Mouse (Mus musculus): ENCODE results near the gene 6030458C11Rik.
A peak's percentile ranks its signal among the peaks of the same experiment; 100 is the strongest.

6030458C11Rik gene

DNA sequence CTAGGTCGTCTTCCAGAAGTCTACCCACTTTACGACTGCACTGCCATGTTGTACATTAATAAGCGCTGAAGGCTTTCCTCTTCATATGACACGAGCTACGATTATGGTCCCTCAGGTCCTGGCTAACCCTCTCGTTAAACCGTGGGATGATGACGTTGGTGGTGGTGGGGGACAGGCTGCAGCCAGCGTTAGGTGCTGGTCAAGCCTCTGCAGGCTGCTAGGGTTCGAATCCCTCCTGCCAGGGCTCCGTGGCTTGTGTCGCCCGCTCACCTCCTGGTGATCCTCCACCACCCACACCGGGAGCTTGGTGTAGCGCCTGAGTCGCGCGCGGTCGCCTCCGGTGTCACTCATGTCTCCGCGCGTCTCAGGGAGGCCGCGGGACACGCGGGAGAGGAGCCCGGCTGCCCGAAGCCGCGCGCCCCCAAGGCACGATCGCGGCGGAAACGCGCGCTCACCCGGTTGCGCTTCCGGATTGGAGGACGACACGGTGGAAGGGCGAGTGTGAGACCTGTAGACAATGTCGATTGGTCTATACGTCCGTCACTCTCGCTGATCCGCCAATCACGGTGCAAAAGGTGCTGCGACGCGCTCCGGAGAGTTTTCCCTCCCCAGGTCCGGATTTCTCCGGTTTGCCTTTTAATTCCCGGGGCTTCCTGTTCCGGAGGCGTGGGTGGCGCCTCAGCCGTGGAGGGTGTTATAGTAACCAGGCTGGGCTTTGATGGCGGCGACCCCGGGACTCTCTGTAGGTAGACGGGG, at the start of gene 6030458C11Rik, which contains the start of gene Drosha:
Gene 6030458C11Rik, minus strand, starts transcription at position 453 of the 756 bp plus-strand sequence.
Gene Drosha, plus strand, starts transcription at position 619 of the 756 bp plus-strand sequence.
- DNase-seq (ENCODE audit: low read depth, low spot score): peak; percentile 98

DNA sequence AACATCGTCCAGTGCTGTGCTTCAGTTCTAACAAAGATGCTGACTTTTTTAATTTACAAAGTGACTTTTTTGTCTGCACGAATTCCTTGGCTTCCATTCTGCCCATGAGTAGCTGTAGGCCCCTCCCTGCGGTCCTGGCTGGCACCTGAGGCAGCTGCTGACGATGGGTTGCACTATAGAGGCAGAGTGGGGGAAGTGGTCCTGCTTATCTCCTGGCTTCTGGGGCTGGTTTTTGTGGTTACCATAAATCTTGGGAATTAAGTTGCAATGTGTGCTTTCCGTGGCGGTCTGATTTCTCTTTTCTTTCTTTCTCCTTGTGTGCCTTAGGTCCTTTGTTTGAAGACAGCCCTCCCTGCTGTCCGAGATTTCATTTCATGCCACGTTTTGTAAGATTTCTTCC, 42.8 kb upstream of the 6030458C11Rik start:
- DNase-seq (ENCODE audit: low read depth, low spot score): no peak

GRCm38 (mm10) chr15:12865595-12866314, 41.3 kb upstream of the 6030458C11Rik start:
- no peak for DNase-seq (ENCODE audit: low read depth, low spot score)

DNA sequence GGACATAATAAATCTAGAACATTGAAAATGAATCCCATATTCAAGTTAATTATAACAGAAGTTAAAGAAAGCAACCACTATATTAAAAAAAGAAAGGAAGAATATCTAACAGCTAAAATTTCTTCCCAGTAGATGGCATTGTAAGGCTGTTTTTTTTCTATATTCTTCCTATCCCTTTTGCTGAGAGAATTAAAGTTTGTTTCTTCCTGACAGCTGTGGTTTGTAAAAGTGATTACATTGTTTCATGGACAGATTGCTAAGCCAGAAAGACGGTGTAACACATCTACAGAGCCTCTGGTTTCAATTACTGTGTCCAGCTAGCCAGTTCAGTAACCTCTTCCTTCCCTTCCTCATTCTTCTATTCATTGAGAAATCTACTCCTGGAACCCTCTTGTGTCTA, 39.2 kb upstream of the 6030458C11Rik start:
- DNase-seq (ENCODE audit: low read depth, low spot score): no peak

GRCm38 (mm10) chr15:12862061-12862460, 37.6 kb upstream of the 6030458C11Rik start:
- DNase-seq (ENCODE audit: low read depth, low spot score): no peak

- DNase-seq (ENCODE audit: low read depth, low spot score): no peak
Observed at GRCm38 (mm10) chr15:12858645-12859044, 34.2 kb upstream of the 6030458C11Rik start.

GRCm38 (mm10) chr15:12857840-12858516, 33.5 kb upstream of the 6030458C11Rik start:
- DNase-seq (ENCODE audit: low read depth, low spot score): no peak

- no peak for DNase-seq (ENCODE audit: low read depth, low spot score)
Observed at GRCm38 (mm10) chr15:12856780-12857179, 32.3 kb upstream of the 6030458C11Rik start.

DNA sequence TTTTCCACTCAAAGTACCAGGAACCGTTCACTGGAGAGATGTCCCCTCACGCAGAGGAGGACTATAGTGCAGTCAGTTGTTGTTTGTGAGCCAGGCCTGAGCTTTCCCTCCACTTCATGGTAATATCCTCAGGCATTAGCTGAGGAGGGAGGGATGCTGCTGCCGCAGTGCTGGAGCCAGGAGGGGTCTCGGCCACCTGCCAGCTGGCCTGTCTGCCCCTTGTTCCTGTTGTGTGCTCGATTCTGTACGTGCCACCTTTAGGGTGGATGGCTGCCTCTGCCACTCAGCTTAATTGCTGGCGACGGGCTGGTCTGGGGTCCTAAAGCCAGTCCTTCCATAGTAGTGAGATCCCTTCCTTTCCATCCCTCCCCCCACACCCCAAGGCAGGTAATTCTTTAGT, 29.0 kb upstream of the 6030458C11Rik start:
- DNase-seq (ENCODE audit: low read depth, low spot score): no peak

GRCm38 (mm10) chr15:12849373-12849772, 24.9 kb upstream of the 6030458C11Rik start:
- no peak for DNase-seq (ENCODE audit: low read depth, low spot score)

DNA sequence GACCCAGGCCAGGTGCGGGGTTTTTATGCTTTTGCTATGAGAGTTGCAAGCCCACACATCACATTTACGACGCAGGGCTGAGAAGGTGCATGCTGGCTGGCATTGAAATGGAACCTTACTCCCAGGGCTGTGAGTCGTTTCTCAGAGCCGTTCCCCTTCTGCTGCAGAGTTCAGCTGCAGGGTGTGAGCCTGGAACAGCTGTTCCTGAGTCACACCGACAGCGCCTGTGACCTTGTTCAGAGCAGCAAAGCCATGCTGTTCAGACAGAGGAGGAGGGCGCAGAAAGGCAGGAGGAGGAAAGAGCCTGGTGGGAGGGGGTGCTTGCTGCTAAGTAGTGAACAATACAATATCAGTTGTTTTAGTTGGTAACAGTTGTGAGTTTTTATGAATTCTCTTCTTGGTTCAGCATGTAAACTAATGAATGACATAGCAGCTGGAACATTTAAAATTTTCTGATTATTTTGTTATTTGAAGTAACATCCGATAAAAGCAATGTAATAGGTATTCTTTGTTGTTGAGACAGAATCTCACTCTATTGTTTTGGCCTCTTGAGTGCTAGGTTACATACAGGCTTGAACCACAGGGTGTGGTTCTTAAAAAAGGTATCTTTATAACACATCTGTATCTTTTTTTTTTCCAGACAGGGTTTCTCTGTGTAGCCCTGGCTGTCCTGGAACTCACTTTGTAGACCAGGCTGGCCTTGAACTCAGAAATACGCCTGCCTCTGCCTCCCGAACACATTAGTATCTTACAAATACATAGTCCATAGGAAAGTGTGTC, 23.9 kb upstream of the 6030458C11Rik start:
- no peak for DNase-seq (ENCODE audit: low read depth, low spot score)

DNA sequence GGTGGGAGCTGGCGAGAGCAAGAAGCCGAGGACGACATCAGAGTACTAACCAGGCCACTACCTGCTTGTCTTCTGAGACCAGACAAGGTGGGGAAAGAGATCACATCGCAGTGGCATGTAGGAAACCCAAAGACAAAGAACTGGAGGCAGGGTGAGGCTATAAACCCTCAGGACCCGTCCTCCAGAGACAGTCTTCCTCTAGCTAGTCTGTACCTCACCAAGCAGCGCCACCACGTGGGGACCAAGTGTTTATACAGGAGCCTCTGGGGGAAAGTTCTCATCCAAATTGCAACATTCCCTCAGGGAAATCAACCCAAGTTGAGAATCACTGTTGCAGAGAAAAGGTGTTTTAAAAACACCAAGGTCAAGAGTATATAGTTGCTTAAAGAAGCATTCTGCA, 18.4 kb upstream of the 6030458C11Rik start:
- no peak for DNase-seq (ENCODE audit: low read depth, low spot score)

DNA sequence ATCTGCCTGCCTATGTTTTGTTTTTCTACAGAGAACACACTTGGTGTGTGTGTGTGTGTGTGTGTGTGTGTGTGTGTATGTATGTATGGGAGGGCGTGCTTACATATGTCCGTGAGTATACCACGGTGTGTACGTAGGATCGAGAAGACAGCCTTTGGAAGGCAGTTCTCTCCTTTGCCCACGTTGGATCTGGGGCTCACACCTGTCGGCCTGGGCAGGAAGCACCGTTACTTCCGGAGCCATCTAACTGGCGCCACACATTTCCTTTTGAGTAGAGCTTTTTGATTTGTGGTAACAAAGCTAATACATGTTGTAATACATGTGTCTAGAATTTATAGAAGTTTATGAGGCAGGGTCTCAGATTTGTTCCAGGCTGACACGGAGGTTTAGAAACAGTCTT, 16.3 kb upstream of the 6030458C11Rik start:
- no peak for DNase-seq (ENCODE audit: low read depth, low spot score)

- DNase-seq (ENCODE audit: low read depth, low spot score): no peak
Observed at GRCm38 (mm10) chr15:12834231-12834630, 9.8 kb upstream of the 6030458C11Rik start.

DNA sequence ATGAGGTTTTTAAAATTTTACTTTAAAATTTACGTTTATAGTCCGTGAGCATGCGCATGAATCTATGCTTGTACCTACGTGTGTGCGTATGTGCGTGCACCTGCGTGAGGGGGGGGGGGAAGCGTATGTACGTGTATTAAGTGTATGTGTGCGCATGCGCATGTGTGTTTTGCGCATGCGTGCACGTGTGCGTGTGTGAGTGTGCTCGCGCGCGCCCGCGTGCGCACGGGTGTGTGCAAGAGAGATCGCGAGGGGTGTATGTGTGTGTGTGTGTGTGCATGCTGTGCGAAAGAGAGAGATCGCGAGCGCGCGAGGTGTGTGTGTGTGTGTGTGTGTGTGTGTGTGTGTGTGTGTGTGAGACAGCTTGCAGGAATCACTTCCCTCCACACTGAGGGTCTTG, 8.9 kb upstream of the 6030458C11Rik start:
- DNase-seq (ENCODE audit: low read depth, low spot score): no peak

GRCm38 (mm10) chr15:12832599-12832998, 8.2 kb upstream of the 6030458C11Rik start:
- no peak for DNase-seq (ENCODE audit: low read depth, low spot score)

- no peak for DNase-seq (ENCODE audit: low read depth, low spot score)
Observed at GRCm38 (mm10) chr15:12829878-12830277, 5.4 kb upstream of the 6030458C11Rik start.

GRCm38 (mm10) chr15:12825408-12825807, 959 bp upstream of the 6030458C11Rik start:
- no peak for DNase-seq (ENCODE audit: low read depth, low spot score)

DNA sequence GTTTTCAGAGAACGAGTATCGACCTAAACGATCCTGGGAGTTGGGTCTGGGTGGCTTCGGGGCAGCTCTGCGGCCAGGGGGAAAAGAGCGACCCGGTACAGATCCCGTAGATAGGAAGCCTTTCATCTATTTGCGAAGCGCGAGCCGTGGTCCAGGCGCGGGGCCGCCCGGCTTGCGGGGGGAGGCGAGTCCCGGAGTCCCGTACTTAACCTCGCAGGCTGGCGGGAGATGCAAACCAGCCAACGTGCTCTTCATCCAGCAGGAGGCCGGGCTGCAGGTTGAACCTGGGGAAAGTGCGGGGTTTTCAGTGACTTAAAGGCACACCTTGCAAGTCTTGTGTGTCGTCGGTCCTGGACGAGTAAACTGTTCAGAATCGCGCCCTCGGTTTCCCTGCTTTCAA, 516 bp upstream of the 6030458C11Rik start:
- peak; percentile 16 for DNase-seq (ENCODE audit: low read depth, low spot score)

- no peak for DNase-seq (ENCODE audit: low read depth, low spot score)
Observed at GRCm38 (mm10) chr15:12823455-12824119, 862 bp downstream of the 6030458C11Rik start.

Data from embryo, embryonic 11.5 days (tissue).